Mouse (Mus musculus): ENCODE data around the gene Ahctf1. TPM values are rescaled to one million over a fixed set of nuclear protein-coding genes. Genes with fewer than 3 reads are reported as not detected.

Ahctf1 gene
- total RNA-seq, 1 experiment from 2014 or later = 126 TPM

DNA sequence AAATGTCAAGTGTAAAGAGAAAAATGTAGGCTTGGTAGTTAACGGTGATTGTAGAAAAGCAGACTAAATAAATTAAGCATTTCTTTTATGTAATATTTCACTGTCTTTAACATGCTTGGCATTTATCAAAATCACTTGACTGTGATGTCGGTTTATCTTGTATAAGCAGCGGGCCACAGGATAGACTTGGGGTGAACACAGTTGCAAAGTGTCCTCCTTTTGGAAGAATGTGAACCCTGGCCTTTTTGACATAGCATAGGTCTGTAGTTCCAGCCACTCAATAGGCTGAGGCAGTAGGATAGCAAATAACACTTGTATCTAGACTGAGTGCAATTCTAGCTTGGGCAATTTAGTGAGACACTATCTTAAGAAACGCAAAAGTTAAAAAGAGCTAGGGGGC is 4.0 kb upstream of the Ahctf1 start:
- ATAC-seq (replicated peaks; ENCODE audit: low read depth, poor library complexity, severe bottlenecking) = no peak

DNA sequence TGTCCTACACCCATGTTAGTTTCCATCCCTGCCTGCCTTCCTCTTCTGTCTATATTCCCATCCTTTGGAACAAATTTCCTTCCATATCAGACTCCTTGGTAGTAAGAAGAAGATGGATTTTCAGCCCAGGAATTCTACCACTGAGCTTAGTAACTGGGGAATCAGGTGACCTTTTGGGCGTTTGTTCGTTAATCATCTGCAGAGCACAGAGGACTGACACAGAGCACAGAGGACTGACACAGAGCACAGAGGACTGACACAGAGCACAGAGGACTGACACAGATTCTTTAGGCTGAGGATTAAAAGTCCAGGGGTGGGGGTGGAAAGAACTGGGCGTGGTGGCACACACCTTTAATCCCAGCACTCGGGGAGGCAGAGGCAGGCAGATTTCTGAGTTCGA is 2.3 kb upstream of the Ahctf1 start:
- ATAC-seq (replicated peaks; ENCODE audit: low read depth, poor library complexity, severe bottlenecking) = no peak

DNA sequence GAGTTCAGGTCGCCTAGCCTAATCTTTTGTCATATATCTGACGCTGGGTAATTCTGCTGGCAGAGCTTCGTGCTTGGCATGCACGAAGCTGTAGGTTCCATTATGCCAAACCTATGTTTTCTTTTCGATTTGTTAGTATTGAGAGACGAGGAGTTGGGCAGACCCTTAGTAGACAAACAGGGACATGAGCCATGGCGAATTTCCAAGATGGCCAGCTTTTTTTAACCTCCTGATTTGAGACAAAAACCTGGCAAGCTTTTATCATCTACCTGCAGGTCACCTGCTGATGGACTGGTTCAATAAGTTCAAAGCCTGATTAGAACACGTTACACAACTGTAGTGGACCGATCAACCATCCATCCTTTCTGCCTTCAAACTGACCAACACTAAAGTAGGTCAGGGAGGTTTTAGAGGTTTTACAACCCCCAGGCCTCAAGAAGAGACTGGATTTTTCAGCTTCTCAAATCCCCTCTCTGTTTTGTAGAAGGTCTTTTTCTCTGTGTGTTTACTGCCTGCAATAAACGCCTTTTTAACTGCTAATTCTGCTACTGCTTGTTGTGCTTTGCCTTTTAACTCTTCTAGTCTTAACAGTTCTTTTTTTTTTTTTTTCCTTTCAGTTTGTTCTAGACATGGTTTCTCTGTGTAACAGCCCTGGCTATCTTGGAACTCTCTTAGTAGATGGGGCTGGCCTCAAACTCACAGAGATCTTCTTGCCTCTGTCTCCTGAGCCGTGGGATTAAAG is 831 bp upstream of the Ahctf1 start:
- no peak for ATAC-seq (replicated peaks; ENCODE audit: low read depth, poor library complexity, severe bottlenecking)

DNA sequence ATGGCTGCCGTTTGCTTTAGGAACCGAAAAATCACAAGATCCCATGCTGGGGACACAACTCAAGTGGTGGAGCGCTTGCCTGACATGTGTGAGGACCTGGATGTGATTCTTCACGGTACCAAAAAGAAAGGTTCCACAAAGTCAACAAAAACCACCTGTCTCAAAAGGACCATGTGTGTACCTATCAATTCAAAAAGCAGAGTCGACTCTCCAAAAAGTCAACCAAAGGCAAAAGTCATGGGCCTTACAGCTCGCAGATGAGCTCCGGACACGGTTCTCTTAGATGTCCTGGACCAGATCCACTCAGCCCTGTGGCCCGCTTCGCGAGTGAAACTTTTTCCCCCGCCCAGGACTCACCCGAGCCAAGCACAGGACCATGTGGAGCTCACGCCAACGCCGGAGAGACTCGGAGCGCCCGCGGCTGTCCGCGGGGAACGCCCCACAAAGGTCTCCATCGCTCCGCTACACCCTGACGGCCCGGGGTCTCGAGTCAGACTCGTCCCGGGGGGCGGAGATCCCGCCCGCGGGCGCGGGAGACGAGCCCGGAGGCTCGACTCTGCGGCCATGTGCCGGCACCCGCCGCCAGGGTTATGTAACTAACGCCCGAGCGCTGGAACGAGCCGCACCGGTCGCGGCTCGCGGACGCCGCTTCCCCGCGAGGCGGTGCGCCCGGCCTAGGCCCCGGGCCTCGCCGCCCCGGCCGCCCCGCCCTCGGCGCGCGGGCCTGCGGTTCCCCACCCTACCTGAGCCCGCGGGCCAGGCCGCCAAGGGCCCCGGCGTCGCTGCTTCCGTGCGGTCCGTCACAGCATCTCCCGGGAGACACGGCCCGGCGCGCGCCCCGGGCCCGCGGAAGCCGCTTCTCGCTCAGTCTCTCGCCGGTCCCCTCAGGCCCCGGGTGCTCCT is 619 bp downstream of the Ahctf1 start, which contains the start of gene Gm10518:
Gene Gm10518 (plus strand): TSS at position 767 of the 903 bp plus-strand sequence.
- 0 out of 2 replicates have a peak, but pooled peaks have one; percentile 4 for ATAC-seq (replicated peaks; ENCODE audit: low read depth, poor library complexity, severe bottlenecking)

DNA sequence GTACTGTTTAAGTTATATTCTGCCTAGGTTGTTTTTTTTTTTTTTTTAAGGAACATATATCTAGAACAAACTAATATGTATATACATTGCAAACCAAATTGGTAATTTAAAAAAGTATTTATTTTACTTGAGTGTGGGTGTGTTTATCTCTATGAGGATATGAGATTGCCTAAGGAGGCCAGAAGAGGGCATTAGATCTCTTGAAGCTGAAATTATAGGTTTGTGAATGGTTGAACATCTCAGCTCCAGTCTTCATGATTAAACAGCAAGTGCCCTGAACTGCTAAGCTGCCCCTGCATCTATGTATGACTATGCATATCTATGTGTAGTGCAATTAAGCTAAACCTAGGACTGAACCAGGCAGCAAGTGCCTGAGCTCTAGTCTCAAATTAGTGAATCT is 4.7 kb downstream of the Ahctf1 start:
- ATAC-seq (replicated peaks; ENCODE audit: low read depth, poor library complexity, severe bottlenecking) = no peak; the same call in 1 of the 2 replicates

DNA sequence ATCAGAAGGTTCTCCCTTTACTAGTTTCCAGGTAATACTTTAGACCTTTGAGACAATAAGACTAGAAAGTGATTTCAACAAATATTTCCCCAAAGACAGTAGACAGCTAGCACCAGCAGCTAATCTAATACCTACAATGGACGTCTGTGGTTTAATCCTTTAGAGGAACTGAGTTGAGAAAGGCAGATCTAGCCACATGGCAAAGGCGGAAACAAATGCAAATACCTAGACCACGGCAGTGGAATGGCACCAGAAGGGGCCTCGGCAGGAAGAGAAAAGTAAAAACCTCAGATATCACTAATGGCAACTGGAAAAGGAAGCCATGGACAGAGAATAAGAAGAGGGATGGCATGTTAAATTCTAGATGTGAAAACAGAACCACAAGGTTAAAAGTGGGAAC is 16.2 kb downstream of the Ahctf1 start:
- ATAC-seq (replicated peaks; ENCODE audit: low read depth, poor library complexity, severe bottlenecking) = peak; percentile 81

DNA sequence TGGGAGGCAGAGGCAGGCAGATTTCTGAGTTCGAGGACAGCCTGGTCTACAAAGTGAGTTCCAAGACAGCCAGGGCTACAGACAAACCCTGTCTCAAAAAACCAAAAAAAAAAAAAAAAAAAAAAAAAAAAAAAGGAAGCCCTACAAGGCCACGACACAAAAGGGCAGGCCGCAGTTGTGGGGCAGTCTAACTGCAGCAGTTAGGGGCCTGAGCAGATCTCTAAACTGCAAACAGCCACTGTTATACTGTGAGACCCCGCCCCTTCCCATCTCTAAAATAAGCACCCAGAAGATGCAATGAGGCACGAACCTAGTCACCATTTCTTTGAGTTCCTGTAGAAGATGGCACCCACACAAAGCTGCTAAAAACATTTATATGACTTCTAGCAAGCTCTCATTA is 18.0 kb downstream of the Ahctf1 start:
- ATAC-seq (replicated peaks; ENCODE audit: low read depth, poor library complexity, severe bottlenecking) = no peak

DNA sequence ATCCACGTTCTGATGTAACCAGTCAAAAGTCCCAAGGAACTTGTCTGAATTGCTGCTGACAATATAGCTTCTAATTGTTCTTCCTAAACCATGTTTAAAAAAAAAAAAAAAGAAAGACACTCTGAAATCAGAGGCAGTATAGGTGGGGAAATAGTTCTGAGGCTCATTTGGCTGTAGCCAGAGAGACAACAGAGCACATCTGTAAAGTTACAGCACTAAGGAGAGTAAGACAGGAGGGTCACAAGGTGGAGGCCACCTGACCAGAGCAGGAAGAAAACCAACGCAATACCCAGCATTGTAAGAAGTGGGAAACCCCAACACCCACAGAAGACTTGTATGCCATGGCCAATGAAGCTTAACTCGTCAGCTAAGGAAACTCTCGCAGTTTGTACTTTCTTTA is 19.4 kb downstream of the Ahctf1 start:
- no peak for ATAC-seq (replicated peaks; ENCODE audit: low read depth, poor library complexity, severe bottlenecking)

DNA sequence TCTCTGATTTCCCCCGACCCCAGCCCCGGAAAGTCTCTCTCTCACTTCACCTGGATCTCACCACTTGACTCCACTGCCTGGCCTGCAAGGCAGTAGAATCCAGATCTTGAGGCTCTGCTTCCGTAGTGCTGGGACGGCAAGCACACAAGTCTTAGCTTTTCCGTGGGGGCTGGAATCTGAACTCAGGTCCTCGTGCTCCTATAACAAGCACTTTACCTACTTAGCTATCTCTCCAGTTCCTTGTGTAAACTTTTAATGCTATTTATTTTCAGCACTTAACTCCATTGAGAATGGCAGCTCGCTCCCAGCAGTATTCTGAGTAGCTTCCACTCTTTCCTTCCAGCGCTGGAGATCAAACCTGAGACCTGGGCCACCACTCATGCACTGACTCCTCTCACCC is 26.6 kb downstream of the Ahctf1 start:
- no peak for ATAC-seq (replicated peaks; ENCODE audit: low read depth, poor library complexity, severe bottlenecking)

DNA sequence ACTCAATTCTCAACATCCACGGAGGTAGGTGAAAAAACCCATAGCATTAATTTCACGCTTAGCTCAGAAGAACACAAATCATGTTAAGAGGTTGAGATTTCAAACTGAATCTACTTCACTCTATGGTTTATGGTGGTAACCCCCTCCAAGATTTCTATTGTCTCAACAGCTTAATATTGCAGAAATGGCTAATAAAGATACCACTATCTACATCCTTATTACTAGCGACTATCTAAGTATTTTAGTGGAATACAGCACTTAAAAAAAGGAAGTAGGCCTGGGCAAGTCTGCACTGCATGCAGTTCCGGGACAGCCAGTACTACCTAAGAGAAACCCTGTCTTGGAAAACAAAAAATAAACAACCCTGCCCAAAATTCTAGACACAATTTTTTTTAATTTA is 42.9 kb downstream of the Ahctf1 start:
- no peak for ATAC-seq (replicated peaks; ENCODE audit: low read depth, poor library complexity, severe bottlenecking)

DNA sequence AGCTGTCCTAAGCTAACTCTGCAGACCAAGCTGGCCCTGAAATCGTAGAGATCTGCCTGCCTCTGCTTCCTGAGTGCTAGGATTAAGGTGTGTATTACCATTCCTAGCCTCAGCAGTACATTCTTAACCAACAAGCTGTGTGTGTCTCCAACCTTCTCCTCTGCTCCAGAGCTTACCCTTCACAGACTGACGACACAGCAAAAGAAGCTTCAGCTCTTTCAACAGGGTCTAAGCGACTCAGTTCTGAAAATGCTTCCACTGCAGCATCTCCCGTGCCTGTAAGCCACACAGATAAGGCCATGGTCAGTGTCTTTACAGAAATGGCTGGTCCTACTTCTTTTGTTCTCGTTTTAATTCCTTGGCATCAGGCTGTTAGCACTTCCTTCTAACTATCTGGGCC is 43.4 kb downstream of the Ahctf1 start:
- ATAC-seq (replicated peaks; ENCODE audit: low read depth, poor library complexity, severe bottlenecking) = no peak

DNA sequence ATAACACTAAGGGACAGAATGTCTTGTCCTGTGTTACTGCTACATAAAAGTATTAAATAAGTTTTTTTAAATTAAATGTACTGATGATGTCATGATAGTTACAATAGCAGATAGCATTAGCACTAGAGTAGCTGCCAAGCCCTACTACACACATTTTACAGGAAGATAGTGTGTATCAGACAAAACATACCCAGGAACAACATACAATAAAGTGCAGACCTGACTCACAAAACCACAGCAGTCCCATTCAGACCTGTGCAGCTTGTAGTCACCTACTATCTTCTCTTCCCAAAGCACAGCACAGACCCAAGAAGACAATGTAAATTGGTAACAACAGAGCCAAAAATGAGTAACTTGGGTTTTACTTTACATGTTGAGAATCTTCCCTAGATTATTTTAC is 47.0 kb downstream of the Ahctf1 start:
- no peak for ATAC-seq (replicated peaks; ENCODE audit: low read depth, poor library complexity, severe bottlenecking)

DNA sequence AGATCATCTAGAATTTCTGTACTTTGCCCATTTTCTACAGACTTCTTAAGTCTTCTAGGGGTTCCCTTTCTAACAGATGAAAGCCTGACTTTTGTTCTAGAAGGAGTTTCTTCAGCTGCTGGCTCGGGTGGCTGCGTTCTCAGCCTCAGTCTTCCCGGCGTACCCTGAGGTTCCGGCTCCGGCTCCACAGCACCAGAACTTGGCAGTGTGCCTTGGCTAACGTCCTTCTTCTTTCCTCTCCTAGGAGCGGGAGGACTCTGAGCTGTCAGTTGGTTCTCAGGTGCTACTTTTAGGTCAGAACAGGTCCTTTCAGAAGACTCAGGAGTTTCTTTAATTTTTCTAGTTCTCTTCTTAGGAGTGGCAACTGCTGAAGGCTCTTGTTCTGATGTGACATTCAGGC is 50.5 kb downstream of the Ahctf1 start:
- ATAC-seq (replicated peaks; ENCODE audit: low read depth, poor library complexity, severe bottlenecking) = no peak

DNA sequence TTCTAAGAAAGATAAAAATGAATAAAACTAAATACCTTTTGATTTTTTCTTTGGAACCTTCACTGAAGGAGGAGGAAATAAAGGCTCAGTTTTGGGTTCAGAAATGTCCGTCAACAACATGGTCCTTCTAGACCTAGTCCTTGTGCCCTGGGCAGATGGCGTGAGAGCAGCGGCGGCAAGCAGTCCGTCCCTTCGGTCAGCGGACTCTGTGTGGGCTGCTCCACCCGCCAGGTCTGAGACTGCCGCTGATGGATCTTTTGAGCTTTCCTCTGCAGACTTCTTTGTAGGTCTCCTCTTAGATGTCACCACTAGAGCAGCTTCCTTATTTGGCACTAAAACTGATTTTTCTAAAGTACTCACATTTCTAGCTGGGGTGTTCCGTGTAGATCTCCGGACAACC is 51.2 kb downstream of the Ahctf1 start:
- ATAC-seq (replicated peaks; ENCODE audit: low read depth, poor library complexity, severe bottlenecking) = no peak

DNA sequence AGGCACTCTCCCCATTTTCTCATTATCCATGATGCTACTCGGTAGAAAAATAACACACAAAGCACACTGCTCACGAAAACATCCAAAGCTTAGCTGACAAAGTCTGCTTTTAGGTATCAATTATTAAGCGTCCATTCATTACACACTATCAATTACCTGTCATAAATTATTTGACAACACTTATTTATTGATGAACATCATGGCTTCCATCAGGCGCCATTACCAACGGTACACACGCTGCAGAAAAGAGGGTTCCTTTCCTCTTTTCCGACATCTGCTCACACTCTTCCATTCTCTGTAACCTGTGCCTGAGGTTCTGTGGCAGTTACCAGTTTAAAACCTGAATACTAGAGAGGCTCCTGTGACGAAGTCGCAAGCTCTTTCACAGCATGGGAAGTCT is 58.3 kb downstream of the Ahctf1 start, which contains the start of gene Kif28:
Gene Kif28 (minus strand): TSS at position 101 of the 400 bp plus-strand sequence.
- no peak for ATAC-seq (replicated peaks; ENCODE audit: low read depth, poor library complexity, severe bottlenecking)

DNA sequence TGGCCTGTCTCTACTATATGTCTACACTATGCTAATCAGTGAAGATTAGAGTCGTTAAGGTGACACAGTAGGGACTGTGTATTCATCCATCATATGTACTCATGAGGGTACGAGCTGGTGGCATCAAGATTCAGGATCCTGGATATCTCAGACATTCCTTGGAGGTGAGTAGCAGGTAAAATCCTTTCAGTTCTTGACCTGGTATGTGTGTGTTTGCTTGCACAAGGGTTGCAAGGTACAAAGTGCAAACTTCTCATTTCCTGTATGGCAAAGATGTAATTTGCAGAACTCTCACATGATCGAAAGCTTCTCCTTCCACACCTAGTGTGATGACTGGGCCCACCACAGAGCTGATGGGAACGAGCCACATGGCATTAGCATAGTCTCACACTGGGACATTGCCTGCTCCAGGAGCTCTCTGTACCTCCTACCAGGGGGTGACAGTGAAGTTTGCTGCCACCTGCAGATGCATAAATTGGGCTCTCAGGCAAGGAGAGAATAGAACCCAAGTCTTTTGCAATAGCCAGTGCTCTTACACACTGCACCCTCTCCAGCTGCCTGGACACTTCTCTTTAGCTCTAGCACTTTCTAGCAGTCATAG is 59.8 kb downstream of the Ahctf1 start:
- ATAC-seq (replicated peaks; ENCODE audit: low read depth, poor library complexity, severe bottlenecking) = no peak

DNA sequence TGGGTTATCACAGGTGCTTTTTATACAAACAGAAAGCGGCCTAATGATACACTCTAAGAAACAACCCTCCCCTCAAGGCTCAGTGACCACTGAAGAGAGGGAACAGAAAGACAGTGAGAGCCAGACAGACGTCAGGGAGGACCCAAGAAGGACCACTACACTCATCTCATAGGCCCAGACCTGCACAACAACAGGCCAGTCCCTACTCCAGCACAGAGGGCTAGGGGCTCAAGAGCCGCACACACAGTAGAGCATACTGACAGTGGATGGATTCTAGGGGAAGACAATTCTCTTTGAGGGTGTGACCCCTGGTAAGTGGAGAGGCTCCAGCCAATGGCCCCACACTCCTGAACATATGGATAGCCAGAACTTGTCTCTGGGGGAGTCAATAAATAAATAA is 67.0 kb downstream of the Ahctf1 start:
- ATAC-seq (replicated peaks; ENCODE audit: low read depth, poor library complexity, severe bottlenecking) = no peak

DNA sequence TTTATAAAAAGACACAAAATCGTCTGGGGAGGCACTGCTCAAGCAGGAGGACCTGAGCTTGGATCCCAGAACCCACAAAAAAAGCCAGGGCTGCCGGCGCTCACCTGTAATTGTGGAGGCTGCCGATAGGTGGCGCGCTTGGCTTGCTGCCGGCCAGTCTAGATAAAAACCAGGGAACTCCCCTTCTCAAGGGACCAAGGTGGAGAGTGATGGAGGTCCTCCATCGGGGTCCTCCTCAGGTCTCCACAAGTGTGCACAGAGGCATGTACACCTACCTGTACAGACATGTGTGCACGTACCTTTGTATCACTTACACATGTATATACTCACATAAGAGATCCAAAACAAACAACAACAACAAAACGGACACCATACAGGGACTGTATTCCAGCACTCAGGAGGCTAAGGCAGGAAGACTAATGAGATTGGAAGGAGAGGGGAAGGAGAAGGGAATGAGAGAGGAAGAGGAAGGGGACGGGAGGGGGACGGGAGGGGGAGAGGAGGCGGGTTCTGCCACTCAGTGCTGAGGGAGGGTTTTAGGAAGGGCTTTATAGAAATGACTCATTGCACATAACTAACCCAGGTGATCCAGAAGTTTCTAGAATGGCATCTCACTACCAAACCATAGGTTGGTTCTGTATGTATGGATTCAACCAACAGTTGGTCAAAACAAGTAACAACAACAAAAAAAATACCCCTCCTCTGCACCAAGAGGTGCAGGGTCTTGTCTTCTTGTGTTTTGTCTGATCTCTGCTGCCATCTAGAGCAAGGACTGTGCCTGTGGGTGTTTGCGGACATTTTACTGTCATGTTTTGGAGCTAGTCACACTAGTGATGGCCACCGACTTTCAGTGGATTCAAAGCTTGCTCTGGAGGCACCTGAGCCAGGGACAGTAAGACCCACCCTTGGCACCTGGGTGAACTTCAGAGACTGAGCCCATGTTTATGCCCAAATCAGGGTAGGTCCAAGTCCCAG is 68.7 kb downstream of the Ahctf1 start:
- ATAC-seq (replicated peaks; ENCODE audit: low read depth, poor library complexity, severe bottlenecking) = peak; percentile 81

DNA sequence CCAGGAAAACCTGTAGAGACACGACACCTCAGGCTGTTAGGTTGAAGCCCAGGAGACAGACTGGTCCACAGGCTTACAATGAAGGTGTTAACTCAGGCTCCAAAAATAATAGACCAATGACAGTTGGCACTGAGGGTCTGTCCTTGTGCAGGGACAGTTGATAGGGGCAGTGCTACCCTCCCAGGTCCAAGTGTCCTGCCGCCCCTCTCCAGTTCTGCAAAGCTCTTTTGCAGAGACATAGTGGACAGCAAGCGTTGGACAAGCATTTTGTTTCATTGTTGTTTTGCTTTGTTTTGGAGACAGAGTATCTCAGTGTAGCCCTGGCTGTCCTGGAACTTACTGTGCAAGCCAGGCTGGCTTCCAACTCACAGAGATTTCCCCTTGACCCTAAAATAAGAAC is 72.1 kb downstream of the Ahctf1 start:
- ATAC-seq (replicated peaks; ENCODE audit: low read depth, poor library complexity, severe bottlenecking) = no peak

DNA sequence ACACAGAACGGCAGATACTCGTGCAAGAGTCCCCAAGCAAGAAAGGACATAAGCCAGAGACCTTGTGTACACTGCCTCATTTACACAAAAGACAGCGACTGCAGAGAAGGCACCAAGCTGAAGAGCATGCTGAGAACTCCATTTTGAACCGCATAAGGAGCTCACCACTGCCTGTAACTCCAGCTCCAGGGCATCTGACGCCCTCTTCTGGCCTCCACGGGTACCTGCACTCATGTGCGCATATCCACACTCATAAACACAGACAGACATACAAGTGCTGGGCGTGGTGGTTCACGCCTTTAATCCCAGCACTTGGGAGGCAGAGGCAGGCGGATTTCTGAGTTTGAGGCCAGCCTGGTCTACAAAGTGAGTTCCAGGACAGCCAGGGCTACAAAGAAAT is 74.8 kb downstream of the Ahctf1 start:
- no peak for ATAC-seq (replicated peaks; ENCODE audit: low read depth, poor library complexity, severe bottlenecking)

All from common myeloid progenitor, adult 5-6 weeks (primary cell).